Mouse (Mus musculus): ENCODE results near the gene Dpf3. TPM values are rescaled to one million over a fixed set of nuclear protein-coding genes. Genes with fewer than 3 reads are reported as not detected.

The Dpf3 gene
- polyA plus RNA-seq, 1 experiment: 3.8 TPM

- Histone ChIP-seq H3K4me1 (ENCODE audit: control insufficient read depth, insufficient read depth, low read length) (no peaks in the 10 kb centered on the region; the same call in 1 of the 2 replicates), H3K4me3 (ENCODE audit: insufficient read depth, low read length) (no peak overlapping the region), H3K27ac (ENCODE audit: insufficient read depth, low read length) (no peak overlapping the region)
- no peak for TF ChIP-seq CTCF (IDR thresholded peaks at IDR 0.05; ENCODE audit: extremely low read depth, insufficient read depth, low read length)
- no peak for TF ChIP-seq POLR2A (IDR thresholded peaks at IDR 0.05; ENCODE audit: extremely low read depth, insufficient read depth, low read length)
These were observed 8.4 kb downstream of the Dpf3 start for GRCm38 (mm10) chr12:83479140-83479539.

DNA sequence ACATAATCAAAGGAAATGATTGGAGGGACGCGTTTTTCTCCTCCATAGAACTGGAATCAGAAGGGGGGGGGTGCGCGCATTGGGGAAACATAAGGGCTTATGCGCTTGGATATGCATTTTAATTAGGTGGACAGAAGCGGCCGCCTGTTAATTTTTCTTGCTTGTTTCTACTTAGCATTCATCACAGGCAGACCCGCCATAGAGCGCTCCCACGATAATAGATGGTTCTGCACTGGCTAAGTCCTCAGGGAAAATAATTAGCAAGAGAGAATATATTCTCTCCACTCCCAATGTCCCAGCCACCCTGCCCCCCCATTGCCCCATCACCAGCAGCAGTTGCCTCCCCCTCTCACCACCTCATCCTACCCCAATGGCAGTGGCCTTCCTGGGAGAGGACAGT is 11.2 kb downstream of the Dpf3 start:
- no peak for TF ChIP-seq POLR2A (IDR thresholded peaks at IDR 0.05; ENCODE audit: extremely low read depth, insufficient read depth, low read length)
- TF ChIP-seq CTCF (IDR thresholded peaks at IDR 0.05; ENCODE audit: extremely low read depth, insufficient read depth, low read length): no peak
- no peak overlapping the region for H3K4me3 ChIP-seq (ENCODE audit: insufficient read depth, low read length)
- H3K4me1 ChIP-seq (ENCODE audit: control insufficient read depth, insufficient read depth, low read length): no peaks in the 10 kb centered on the region; the same call in 1 of the 2 replicates
- H3K27ac ChIP-seq (ENCODE audit: insufficient read depth, low read length): no peak overlapping the region

- H3K27ac ChIP-seq (ENCODE audit: insufficient read depth, low read length): no peak overlapping the region
- H3K4me3 ChIP-seq (ENCODE audit: insufficient read depth, low read length): no peak overlapping the region
- no peaks in the 10 kb centered on the region; the same call in 1 of the 2 replicates for H3K4me1 ChIP-seq (ENCODE audit: control insufficient read depth, insufficient read depth, low read length)
- TF ChIP-seq POLR2A (IDR thresholded peaks at IDR 0.05; ENCODE audit: extremely low read depth, insufficient read depth, low read length) (no peak), CTCF (IDR thresholded peaks at IDR 0.05; ENCODE audit: extremely low read depth, insufficient read depth, low read length) (no peak)
These were observed 12.1 kb downstream of the Dpf3 start for GRCm38 (mm10) chr12:83475419-83475818.

DNA sequence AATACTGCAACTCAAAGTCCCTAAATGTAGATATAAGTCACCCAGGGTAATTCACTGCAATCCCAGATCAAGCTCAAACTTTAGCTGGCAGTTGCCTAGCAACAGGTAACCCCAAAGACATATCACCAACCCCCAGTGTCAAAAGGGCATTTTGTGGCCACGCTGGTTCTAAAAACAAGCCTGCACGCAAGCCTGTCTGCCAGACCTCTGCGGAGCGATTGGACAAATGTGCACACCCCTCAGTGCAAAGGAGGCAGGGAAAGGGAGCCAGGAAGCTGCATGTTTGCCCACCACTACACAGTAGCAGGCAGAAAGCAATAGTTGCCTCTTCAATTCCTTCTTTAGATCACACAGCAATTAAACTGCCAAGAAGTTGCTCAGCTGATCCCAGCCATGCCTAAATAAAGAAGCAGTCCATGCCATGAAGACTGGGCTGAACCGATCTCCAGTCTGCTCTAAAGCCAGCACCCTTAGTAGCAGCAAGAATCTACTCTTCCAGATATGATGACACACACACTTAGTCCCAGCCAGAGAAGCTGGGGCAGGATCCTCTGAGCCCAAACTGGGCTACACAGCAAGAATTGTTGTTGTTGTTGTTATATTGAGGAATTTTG is 13.4 kb downstream of the Dpf3 start:
- no peaks in the 10 kb centered on the region; the same call in 1 of the 2 replicates for H3K4me1 ChIP-seq (ENCODE audit: control insufficient read depth, insufficient read depth, low read length)
- H3K27ac ChIP-seq (ENCODE audit: insufficient read depth, low read length): no peak overlapping the region
- H3K4me3 ChIP-seq (ENCODE audit: insufficient read depth, low read length): no peak overlapping the region
- no peak for TF ChIP-seq CTCF (IDR thresholded peaks at IDR 0.05; ENCODE audit: extremely low read depth, insufficient read depth, low read length)
- no peak for TF ChIP-seq POLR2A (IDR thresholded peaks at IDR 0.05; ENCODE audit: extremely low read depth, insufficient read depth, low read length)

DNA sequence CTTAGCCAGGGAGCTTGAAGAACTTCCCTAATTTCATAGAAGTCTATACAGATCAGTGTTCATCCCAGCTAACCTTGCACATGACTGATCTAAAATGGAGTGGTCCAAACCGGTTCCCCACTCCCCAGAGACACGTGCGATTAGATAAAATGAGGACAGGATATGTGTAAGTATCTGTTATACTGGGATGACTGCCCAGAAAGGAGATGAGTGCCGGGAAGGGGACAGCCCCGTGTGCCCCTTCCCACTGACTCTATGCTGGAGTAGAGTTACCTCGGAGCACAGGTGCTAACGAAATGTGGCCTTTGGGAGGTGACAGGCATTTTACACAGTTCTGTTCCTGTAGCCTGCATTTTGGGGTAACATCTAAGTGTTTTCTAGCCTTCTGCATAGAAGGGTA is 15.8 kb downstream of the Dpf3 start:
- no peaks in the 10 kb centered on the region; the same call in 1 of the 2 replicates for H3K4me1 ChIP-seq (ENCODE audit: control insufficient read depth, insufficient read depth, low read length)
- no peak overlapping the region for H3K4me3 ChIP-seq (ENCODE audit: insufficient read depth, low read length)
- no peak for TF ChIP-seq POLR2A (IDR thresholded peaks at IDR 0.05; ENCODE audit: extremely low read depth, insufficient read depth, low read length)
- no peak for TF ChIP-seq CTCF (IDR thresholded peaks at IDR 0.05; ENCODE audit: extremely low read depth, insufficient read depth, low read length)
- H3K27ac ChIP-seq (ENCODE audit: insufficient read depth, low read length): no peak overlapping the region

GRCm38 (mm10) chr12:83470085-83470484 is 17.4 kb downstream of the Dpf3 start:
- Histone ChIP-seq H3K27ac (ENCODE audit: insufficient read depth, low read length) (no peak overlapping the region), H3K4me3 (ENCODE audit: insufficient read depth, low read length) (no peak overlapping the region), H3K4me1 (ENCODE audit: control insufficient read depth, insufficient read depth, low read length) (no peaks in the 10 kb centered on the region; the same call in 1 of the 2 replicates)
- TF ChIP-seq CTCF (IDR thresholded peaks at IDR 0.05; ENCODE audit: extremely low read depth, insufficient read depth, low read length): no peak
- TF ChIP-seq POLR2A (IDR thresholded peaks at IDR 0.05; ENCODE audit: extremely low read depth, insufficient read depth, low read length): no peak

- TF ChIP-seq POLR2A (IDR thresholded peaks at IDR 0.05; ENCODE audit: extremely low read depth, insufficient read depth, low read length) (no peak), CTCF (IDR thresholded peaks at IDR 0.05; ENCODE audit: extremely low read depth, insufficient read depth, low read length) (no peak)
- no peaks in the 10 kb centered on the region for H3K4me1 ChIP-seq (ENCODE audit: control insufficient read depth, insufficient read depth, low read length)
- H3K27ac ChIP-seq (ENCODE audit: insufficient read depth, low read length): no peak overlapping the region
- no peak overlapping the region for H3K4me3 ChIP-seq (ENCODE audit: insufficient read depth, low read length)
These were observed 20.7 kb downstream of the Dpf3 start for GRCm38 (mm10) chr12:83466508-83467430.

GRCm38 (mm10) chr12:83466053-83466452 is 21.5 kb downstream of the Dpf3 start:
- no peak for TF ChIP-seq POLR2A (IDR thresholded peaks at IDR 0.05; ENCODE audit: extremely low read depth, insufficient read depth, low read length)
- TF ChIP-seq CTCF (IDR thresholded peaks at IDR 0.05; ENCODE audit: extremely low read depth, insufficient read depth, low read length): no peak
- Histone ChIP-seq H3K27ac (ENCODE audit: insufficient read depth, low read length) (no peak overlapping the region), H3K4me3 (ENCODE audit: insufficient read depth, low read length) (no peak overlapping the region), H3K4me1 (ENCODE audit: control insufficient read depth, insufficient read depth, low read length) (no peaks in the 10 kb centered on the region)

DNA sequence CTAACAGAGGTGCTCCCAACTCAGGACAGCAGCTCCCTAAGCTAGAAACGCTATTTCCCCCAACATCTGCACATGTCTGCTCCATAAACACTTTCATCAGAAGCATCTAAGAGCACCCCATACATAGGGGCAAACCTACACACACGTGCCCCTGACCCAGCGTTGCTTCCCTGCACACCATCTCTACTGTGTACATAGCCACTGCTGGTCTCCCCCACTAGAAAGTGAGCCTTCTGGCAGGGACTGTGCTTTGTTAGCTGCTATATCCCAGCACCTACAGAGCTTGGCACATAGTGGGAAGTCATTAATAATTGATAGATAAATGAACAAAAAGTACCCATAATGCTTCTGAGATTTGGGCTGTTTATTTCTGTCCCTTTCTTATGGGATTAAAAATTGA is 27.2 kb downstream of the Dpf3 start:
- no peak overlapping the region for H3K4me3 ChIP-seq (ENCODE audit: insufficient read depth, low read length)
- H3K27ac ChIP-seq (ENCODE audit: insufficient read depth, low read length): no peak overlapping the region
- TF ChIP-seq CTCF (IDR thresholded peaks at IDR 0.05; ENCODE audit: extremely low read depth, insufficient read depth, low read length): no peak
- no peak for TF ChIP-seq POLR2A (IDR thresholded peaks at IDR 0.05; ENCODE audit: extremely low read depth, insufficient read depth, low read length)
- H3K4me1 ChIP-seq (ENCODE audit: control insufficient read depth, insufficient read depth, low read length): peaks cover 2% of the 10 kb centered on the region; the same call in 1 of the 2 replicates
